Mouse (Mus musculus) gastrocnemius, postnatal 36 days (tissue): Measurements from ENCODE around the gene Lman1l. TPM values are rescaled to one million over a fixed set of nuclear protein-coding genes. Genes with fewer than 3 reads are reported as not detected.

Source experiments
- DNase-seq, 2 experiments: peaks; one replicate each; pipeline ENCODE4 v3.0.0; 2022
- intact Hi-C: fragments of 180-260 bp; cut with DNase I; formaldehyde crosslinking; loops from one replicate; pipeline ENCODE4 v1.15.1; 2025
- long read RNA-seq, 2 experiments: library from polyadenylated mRNA; stranded (forward); transcript quantifications; one replicate each; pipeline ENCODE4 v2.0.0; 2021
- total RNA-seq, 2 experiments: library from RNA; stranded (reverse); gene quantifications; 2 replicates each; pipeline ENCODE4 v1.2.3; 2021

Lman1l gene
- total RNA-seq, result not detected
- long read RNA-seq, experiment 1, result 0 reads
- long read RNA-seq, experiment 2, result 0 reads

DNA sequence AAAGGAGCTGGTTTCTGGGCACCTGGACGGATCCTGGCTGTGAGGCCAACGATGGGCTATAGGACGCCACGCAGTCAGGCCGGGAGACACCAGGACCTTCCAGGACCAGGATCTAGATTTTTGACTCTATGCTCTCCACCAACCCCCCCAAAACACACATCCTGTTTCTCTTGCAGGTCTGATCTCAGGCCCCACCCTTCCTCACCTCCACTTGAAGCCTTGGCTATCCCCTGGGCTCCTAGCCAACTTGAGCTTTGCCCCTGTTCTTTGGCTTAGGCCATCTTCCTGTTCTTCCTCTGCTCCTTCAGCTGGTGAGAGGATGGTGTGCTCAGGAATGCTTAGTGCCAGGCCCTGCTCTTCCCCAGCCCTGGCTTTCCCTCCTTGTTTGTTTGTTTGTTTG, at the start of gene Lman1l:
Lman1l (minus strand) TSS at position 101 of the 400 bp plus-strand sequence.
- intact Hi-C loops, result no loop called here
- DNase-seq, result no peak

GRCm38 (mm10) chr9:57669566-57669965, 49.0 kb upstream of the Lman1l start:
- intact Hi-C loops, result no loop called here
- DNase-seq, result no peak

DNA sequence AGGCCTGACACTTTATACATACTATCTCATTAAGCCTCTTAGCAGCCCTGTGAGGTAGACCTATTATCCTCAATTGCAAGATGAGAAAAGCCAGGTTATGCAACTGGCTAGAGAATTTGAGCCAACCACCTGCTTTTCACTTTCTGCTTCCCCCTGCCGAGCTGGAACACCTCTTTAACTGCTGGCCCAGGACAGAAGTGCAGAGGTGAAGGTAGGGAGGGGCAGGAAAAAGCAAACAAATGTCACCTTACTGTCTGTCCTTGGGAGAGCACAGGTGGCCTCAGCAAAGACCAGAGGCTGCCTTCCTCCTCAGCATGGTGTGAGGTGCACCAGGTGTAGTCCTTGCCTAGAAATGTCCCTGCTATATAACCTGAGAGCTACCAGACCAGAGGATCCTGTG, 47.7 kb upstream of the Lman1l start:
- DNase-seq, result no peak
- intact Hi-C loops, result no loop called here

DNA sequence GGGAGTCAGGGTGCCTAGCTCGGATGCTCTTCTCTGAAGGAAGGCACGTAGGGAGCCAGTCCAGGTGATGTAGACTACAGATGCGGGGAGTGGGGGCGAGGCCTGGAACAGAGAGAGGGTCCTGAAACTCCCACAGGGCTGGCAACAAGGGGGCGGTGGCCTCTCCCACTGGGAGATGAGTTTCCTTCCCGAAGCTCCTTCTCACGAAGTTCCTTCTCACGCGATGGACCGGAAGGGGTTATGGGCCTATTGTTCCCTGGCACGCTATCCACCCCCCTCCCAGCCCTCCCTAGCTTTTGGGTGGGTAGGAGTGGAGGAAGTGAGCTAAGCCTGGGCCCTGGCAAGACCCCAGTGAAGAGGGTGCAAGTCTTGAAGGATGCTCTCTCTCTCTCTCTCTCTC, 47.2 kb upstream of the Lman1l start:
- DNase-seq, result no peak
- intact Hi-C loops, result no loop called here

DNA sequence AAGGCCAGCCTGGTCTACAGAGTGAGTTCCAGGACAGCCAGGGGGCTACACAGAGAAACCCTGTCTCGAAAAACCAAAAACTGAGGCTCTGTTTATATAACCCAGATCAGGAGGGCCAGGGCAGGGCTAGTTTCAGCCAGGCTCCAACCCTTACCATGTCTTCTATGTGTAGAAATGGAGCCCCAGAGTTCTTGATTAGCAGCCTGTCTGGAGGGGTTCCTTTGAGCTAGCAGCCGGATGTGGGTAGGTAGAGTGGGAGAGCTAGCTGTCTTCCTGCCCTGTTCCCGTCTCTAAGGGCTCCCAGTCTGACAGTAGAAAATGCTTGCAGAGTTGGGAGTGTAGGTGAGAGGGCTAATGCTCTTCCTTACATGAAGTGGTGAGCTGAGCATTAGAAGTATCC, 46.6 kb upstream of the Lman1l start:
- no peak for DNase-seq
- intact Hi-C loops, result no loop called here

- DNase-seq, result no peak
- intact Hi-C loops, result no loop called here
These were observed 46.0 kb upstream of the Lman1l start for GRCm38 (mm10) chr9:57666536-57666935.

GRCm38 (mm10) chr9:57664616-57665015, 44.0 kb upstream of the Lman1l start:
- intact Hi-C loops, result no loop called here
- no peak for DNase-seq

- intact Hi-C loops, result loop anchor here (2.0 kb wide), 1 partner anchor 83 kb away; no protein-coding TSS in a partner anchor
These were observed 41.0 kb upstream of the Lman1l start for GRCm38 (mm10) chr9:57661552-57661951.

GRCm38 (mm10) chr9:57660501-57660900, 39.9 kb upstream of the Lman1l start:
- DNase-seq, result no peak
- intact Hi-C loops, result loop anchor here (2.0 kb wide), 1 partner anchor 84 kb away; no protein-coding TSS in a partner anchor

More at GRCm38 (mm10) chr9:57661552-57661951, 41.0 kb upstream of the Lman1l start:
- no peak for DNase-seq

DNA sequence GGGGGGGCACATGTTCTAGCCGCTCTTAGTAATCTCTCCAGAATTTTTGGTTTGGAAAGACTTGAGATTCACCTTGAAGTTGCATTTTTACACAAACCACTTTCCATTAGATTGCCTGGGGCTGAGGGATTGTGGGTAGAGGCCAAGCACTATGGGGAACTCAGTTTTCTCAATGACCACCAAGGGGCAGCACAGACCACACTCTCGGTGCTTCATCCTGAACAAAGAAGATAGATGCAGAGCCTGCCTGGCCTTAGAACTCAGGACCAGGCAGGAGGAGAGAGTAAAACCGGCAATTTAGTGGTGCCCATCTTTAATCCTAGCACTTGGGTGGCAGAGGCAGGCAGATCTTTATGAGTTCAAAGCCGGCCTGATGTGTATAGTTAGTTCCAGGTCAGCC, 39.2 kb upstream of the Lman1l start:
- intact Hi-C loops, result loop anchor here (2.0 to 5.0 kb wide), 2 partner anchors 85 to 172 kb away; no protein-coding TSS in a partner anchor
- DNase-seq, result peak; percentile 65 to 70

DNA sequence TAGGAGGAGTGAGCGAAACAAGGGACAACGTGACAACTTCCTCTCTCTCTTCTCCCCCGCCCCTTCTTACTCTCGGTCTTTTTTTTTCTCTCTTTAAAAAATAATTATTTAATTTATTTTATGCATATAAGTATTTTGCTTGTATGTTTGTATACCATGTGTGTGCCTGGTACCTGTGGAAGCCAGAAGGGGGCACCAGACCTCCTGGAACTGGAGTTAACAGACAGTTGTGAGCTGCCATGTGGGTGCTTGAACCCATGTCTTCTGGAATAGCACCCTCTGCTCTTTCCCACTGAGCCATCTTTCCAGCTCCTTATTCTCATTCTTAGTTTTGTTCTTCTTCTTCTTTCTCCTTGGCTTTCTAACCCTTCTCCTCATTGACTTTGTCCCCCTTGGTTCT, 38.4 kb upstream of the Lman1l start:
- DNase-seq, result no peak
- intact Hi-C loops, result loop anchor here (5.0 kb wide), 1 partner anchor 172 kb away; no protein-coding TSS in a partner anchor

DNA sequence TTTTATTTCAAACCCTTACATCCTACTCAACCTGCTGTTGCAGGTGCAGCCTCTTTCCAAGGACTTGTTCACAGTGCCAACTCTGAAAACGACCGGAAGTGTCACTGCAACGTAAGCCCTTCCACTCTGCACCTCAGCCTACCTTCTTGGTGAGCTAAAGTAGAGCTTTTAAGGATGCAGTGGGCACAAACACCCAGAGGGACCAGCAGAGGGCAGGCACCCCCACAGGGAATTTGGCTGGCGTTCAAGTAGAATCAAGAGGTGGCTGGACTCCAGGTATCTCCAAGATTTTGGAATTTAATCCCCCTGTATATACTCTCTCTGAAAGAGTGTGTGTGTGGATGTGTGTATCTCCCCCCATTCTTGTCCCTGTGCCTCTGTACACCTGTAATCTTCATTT, 37.3 kb upstream of the Lman1l start:
- no peak for DNase-seq
- intact Hi-C loops, result loop anchor here (5.0 kb wide), 1 partner anchor 171 kb away; no protein-coding TSS in a partner anchor

- intact Hi-C loops, result loop anchor here (5.0 kb wide), 1 partner anchor 169 kb away; no protein-coding TSS in a partner anchor
- no peak for DNase-seq
These were observed 36.2 kb upstream of the Lman1l start for GRCm38 (mm10) chr9:57656631-57657350.

DNA sequence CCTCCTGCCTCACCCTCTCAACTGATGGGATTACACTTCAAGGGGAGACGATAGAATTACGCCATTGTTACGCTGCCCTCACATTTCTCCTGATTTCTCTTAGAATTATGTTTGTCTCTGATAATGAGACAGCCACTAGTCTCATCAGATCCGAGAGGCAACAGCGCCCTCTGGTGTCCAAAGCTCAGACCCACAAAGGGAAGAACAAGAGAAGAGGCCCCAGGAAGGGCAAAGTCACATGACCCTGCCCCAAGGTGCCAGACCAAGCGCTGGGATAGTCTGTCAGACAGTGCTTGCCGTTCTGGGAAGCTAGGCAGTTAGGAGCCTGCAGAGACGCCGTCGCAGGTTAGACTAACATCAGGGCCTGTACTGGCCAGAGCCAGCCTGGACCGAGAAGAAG, 35.2 kb upstream of the Lman1l start:
- intact Hi-C loops, result loop anchor here (1.0 to 5.0 kb wide), 2 partner anchors 26 to 168 kb away; no protein-coding TSS in a partner anchor
- DNase-seq, result peak; percentile 92 to 93

GRCm38 (mm10) chr9:57654966-57655365, 34.4 kb upstream of the Lman1l start:
- intact Hi-C loops, result loop anchor here (1.0 to 5.0 kb wide), 3 partner anchors 26 to 168 kb away; no protein-coding TSS in a partner anchor

GRCm38 (mm10) chr9:57653283-57653682, 32.7 kb upstream of the Lman1l start, which contains the start of gene Csk:
Csk (minus strand) TSS chr9:57653631.
- no peak for DNase-seq
- intact Hi-C loops, result loop anchor here (2.0 to 5.0 kb wide), 2 partner anchors 111 to 722 kb away; no protein-coding TSS in a partner anchor

More at GRCm38 (mm10) chr9:57654966-57655365, 34.4 kb upstream of the Lman1l start:
- no peak for DNase-seq

DNA sequence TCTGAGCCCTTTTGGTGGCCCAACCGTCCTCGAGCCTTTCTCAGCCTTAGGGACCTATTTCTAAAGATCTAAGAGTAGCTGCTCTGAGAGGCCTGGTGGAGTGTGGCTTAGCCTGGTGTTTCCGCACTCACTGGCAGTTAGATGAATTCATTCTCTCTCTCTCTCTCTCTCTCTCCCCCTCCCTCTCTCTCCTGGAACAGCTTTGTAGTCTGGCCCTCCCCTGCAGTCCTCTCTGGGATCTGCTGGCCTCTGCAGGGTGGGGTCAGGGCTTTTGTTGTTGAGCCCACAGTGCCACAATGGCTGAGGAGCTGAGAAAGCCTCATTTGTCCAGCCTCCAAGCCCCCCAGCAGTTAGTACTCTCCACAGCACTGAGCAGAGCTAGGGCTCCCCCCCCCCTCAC, 32.3 kb upstream of the Lman1l start:
- DNase-seq, result no peak
- intact Hi-C loops, result loop anchor here (2.0 to 5.0 kb wide), 2 partner anchors 111 to 722 kb away; no protein-coding TSS in a partner anchor

GRCm38 (mm10) chr9:57652351-57652750, 31.8 kb upstream of the Lman1l start:
- intact Hi-C loops, result loop anchor here (2.0 to 5.0 kb wide), 2 partner anchors 110 to 722 kb away; no protein-coding TSS in a partner anchor

GRCm38 (mm10) chr9:57650786-57651311, 30.3 kb upstream of the Lman1l start:
- intact Hi-C loops, result loop anchor here (5.0 kb wide), 1 partner anchor 109 kb away; no protein-coding TSS in a partner anchor
- DNase-seq, result no peak

More at GRCm38 (mm10) chr9:57652351-57652750, 31.8 kb upstream of the Lman1l start:
- no peak for DNase-seq

DNA sequence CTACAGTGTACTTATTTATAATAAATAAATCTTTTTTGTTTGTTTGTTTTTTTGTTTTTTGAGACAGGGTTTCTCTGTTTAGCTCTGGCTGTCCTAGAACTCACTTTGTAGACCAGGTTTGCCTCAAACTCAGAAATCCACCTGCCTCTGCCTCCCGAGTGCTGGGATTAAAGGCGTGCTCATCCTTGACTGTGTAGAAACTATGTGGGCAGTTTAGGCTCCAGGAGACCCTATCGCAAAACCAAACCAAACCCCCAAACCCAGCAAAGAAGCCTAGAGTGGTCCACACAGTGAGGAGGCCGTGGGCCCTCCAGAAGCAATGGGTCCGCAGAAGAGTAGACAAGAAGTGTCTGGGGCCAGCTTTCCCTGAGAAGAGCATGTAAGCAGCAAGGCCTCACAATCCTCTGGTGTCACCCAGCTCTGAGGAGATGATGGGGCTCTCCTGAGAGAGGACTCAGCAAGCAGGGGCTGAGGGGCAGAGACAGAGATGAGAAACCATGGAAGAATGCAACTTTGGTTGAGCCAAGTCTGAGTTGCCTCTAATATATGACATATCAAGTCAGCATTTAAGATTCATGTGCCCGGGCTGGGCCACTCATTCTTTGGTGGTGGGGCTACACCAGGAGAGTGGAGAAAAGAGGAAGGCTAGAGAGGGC, 29.7 kb upstream of the Lman1l start:
- intact Hi-C loops, result loop anchor here (5.0 kb wide), 1 partner anchor 108 kb away; no protein-coding TSS in a partner anchor
- DNase-seq, result no peak
